Mouse (Mus musculus): Measurements from ENCODE around the gene Them5.

Gene Them5

DNA sequence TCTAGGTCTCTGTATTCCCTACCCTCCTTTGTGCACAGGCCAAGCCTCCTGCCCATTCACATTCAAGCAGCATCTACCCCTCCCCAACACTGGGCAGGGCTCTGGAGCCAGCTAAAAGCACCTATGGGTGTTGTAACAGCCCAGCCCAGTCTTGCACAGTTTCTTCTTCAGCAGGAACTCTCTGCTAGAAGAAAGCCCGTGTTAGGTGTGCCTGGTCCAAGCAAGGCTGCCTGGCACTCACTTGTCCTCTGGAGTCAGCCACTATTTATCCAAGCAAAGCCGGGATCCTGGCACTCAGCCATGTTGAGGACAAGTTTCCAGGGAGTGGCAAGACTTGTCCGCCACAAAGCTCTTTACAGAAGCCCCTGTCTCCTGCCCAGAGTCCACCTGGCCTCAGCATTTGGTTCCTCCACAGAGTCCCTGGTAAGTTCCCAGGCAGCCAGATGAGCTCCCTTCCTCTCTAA is at the start of gene Them5:
Them5 (plus strand) TSS at position 141 of the 464 bp plus-strand sequence.
- DNase-seq (ENCODE audit: low read depth), result no peak

DNA sequence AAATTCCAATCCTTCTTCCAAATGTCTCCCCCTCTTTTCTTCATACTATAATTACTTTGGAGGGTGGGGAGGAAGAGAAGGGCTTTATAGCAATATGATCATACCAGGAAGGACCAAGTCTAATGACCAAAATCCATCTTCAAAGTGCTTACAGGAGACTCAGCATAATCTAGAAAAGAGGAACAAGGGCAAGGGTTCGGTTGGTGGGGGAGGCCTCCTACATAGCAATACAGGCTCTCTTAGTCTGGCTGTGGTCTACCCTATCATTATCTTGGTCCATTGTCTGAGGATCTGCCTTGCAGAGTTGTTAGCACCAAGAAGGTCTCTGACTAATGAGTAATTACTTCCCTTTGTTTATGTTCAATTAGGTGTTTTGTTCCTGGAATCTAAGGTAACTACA is 36.4 kb upstream of the Them5 start:
- no peak for DNase-seq (ENCODE audit: low read depth)

DNA sequence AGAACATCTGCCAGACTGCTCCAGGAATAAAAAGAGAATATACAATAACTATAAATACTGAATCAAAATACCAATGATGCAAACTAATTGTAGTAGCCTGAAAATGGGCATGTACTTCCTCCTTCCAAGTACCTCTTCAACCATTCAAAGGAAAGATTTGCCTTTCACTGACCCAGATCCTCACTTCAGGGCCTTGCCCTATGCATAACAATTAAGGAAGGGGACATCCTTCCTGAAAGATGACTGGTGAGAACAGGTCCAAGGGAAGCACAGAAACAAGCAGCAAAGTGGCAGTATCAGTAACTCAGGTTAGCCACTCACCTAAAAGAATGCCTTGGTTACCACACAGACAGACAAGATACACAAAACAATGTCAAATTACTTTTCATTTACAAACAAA is 34.9 kb upstream of the Them5 start:
- no peak for DNase-seq (ENCODE audit: low read depth)

DNA sequence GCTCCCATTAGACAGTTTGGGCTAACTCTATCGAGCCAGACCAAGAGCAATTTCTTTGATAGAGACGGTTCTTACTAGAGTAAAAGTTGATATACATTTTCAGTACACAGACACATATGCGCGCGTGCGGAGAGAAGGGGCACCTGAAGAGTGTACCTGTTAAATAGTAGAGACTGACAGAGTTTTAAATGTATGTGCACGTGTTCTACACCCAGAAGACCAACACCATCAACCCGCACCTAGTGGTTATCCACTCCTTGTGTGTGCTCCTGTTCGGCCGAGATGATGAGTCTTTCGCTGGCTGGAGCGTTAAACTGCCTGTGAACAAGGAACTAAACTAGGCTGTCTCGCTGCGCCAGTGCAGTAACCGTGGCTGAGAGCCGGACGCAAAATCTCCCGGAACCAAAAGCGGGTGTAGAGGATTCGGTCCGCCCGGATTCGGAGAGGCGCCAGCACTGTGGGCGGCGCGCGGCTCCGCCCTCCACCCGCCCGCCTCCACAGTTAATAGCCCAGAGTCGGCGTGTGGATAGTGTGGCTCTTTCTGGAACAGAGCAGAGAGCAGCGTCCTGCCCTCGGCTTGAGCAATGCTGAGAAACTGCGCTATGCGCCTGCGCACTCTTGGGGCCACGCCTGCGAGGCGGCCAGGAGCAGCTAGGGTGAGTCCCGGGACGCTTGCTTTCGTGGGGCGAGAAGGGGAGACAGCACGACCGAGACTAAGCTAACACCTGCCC is 32.1 kb upstream of the Them5 start, which contains the start of gene Them4:
Them4 (plus strand) TSS at position 457 of the 731 bp plus-strand sequence.
- peak; percentile 81 for DNase-seq (ENCODE audit: low read depth)

DNA sequence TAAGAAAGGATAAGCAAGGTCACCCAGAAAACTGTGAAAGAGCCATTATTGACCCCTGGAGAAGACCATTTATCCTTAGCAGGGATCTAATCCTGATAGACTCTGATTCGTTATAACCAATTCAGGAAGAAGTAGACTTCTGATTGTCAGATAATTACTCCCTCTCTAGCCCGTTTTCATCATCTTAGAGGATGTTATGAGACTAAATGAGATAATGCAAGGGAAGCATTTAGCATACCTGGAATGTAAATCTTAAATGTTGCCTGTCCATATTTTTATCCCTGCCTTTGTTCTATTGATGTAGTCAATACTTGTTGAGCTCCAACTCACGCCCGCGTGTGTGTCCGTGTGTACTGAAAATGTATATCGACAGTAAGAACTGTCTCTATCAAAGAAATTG is 31.4 kb upstream of the Them5 start:
- DNase-seq (ENCODE audit: low read depth), result no peak

DNA sequence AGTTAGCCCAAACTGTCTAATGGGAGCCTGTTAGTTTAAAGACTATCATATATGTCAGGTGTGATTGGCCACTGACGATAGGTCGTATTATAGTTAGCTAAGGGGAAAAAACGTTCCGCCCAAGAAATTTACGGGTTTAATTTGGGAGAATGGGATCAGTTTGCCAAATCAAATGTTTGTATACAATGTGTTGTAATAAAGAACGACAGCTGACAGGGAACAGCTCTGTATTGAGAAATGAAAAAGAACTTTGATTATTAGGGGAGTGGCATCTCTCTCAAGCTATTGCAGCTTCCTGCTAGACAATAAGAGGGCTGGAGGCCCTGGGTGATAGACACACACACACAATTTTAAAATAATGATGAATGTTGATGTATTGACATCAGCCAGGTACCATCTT is 31.0 kb upstream of the Them5 start:
- DNase-seq (ENCODE audit: low read depth), result no peak

DNA sequence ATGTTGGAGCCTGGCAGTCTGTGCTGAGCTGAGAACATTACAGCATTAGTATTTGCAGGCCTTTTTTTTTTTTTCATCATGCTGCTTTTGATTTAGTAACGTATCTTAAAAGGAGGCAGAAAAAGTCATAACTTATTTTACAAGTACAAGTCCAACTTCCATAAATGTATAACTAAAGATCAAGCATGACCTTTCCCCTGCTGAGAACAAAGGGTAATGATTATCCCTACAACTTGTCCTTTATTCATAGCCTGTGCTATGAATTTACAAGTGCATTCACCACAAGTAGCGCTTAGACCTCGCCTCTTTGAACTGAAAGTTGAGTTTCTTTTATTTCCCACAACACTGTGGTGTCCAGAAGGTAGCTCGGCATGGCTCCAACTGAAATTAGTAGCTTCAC is 30.5 kb upstream of the Them5 start:
- no peak for DNase-seq (ENCODE audit: low read depth)

DNA sequence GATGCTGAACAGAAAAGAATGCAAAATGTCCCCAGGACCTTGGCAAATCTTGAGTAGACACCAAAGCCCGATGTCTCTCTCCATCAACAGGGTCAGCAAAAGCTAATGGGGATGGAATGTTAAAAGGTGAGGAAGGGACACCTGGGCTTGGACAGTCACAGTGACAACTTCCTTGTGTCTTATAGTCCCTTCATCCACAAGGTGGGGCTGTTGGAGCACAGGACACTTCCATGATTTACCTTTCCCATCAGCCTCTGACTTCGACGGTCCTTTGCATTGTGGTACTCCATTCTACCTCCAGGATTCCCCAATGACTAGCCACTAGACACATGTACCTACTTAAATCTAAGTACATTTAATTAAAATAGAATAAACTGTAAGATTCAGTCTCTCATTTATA is 13.2 kb upstream of the Them5 start:
- no peak for DNase-seq (ENCODE audit: low read depth)

DNA sequence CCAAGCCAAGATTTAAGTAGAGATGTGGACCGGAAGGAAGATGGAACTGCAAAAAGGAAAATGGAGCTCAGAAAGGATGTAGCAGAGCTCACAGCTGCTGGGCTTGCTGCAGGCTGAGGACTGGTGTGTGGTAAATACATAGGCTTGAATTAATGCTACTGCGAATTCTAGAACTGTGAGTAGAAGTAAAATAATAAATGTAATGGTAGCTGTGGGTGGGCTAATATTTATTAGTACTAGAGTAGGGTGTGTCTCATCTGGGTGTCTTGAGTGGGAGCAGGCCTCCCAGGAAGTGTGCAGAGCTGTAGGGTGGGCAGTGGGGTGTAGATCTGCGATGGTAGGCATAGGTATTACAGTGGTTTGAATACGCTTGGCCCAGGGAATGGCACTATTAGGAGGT is 7.5 kb upstream of the Them5 start:
- no peak for DNase-seq (ENCODE audit: low read depth)

DNA sequence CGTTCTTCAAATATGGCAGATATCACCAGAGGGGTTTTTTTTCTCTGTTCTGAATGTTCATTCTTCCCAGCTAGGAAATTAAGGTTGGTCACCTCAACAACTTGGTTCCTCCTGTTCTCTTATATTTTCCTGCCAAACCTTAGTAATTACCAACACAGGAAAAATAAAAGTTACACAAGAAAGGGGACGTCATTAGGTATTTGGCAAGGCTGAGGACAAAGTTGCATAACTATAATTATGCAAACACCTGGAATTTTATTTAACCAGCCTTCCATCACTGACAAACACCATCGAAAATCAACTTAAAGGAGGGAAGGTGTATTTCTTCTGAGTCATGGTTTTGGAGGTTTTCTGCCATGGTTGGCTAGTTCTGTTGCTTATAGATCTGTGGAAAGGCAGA is 3.4 kb upstream of the Them5 start:
- no peak for DNase-seq (ENCODE audit: low read depth)

DNA sequence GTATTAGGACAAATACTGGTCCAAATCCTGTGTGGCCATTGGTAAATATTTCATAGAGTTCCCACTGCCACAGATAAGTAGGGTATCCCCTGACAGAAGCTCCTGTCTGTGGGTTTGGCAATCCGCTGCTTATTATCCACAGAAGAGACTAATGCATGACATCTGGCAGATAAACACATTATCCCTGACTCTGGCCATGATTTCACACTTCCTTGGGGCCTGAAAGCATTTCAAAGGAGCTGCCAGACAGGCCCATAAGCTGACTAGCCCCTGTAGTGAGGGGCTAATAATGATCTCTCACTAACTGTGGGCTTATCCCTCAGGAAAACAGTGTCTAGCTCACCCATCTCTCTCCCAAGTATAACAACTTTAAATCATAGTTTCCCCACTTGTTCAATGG is 653 bp downstream of the Them5 start:
- DNase-seq (ENCODE audit: low read depth), result no peak

DNA sequence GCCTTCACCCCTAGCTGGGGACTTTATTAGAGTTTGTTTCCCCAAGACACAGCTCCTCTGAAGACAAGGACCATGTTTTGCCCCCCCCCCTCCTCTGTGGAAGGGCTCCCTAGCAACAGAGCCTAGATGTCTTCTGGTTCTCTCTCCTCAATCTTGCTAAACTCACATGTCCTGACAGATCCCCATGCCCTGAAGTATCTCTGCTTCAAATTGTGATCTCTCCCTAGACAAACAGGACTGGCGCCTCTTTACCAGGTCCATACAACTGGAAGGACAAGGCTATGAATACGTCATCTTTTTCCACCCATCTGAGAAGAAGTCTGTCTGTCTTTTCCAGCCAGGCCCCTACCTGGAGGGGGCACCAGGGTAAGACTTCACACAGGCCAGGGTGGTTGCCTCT is 2.3 kb downstream of the Them5 start:
- no peak for DNase-seq (ENCODE audit: low read depth)

DNA sequence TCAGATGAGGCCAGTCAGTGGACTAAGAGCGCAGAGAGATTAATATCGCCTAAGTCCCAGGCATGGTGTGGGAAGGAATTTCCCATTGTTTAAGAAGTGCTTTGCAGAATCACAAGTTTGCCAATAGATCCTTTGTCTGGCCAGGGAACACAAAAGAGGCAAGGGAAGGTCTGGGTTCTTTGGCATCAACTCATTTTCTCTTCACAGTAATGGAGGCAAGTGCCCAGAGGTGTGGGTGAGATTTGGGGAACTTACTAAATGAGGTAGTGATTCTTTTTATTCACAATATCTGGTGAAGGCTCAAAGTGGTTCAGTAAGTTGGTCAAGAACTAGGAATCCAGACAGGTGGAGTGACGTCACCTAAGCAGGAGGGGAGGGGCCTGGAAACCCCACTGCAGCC is 3.0 kb downstream of the Them5 start:
- no peak for DNase-seq (ENCODE audit: low read depth)

DNA sequence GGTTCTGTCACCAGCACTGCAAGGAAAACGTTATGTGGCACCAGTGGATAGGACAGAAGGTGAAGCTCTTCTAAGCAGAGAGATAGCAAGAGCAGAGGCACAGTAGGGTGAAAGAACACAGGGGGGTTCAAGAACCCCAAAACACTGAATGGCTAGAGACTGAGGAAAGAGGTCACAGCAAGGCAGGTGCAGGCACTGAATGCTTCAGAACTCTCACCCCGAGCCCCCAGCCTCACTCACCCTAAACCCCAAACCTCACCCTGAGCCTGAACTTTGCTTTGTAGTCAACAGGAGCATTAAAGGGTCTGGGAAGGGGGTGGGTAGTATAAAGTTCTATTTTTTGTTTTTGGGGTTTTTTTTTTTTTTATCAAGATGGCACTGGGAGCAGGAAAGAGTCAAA is 6.2 kb downstream of the Them5 start:
- no peak for DNase-seq (ENCODE audit: low read depth)

DNA sequence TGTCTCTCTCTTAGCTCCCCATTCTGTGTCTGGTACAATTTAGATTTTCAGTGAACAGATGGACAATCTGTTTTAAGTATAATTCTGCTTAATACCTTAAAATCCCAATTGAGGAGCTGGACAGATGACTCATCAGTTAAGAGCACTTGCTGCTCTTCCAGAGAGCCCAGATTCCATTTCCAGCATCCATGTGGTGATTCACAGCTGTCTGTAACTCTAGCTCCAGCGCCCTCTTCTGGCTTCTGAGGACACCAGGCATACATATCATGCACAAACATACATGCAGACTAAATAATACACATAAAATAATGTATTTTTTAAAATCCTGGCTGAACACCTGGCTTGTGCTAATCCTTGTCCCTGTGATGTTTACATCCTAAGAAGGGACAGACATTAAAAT is 18.9 kb downstream of the Them5 start:
- DNase-seq (ENCODE audit: low read depth), result no peak

DNA sequence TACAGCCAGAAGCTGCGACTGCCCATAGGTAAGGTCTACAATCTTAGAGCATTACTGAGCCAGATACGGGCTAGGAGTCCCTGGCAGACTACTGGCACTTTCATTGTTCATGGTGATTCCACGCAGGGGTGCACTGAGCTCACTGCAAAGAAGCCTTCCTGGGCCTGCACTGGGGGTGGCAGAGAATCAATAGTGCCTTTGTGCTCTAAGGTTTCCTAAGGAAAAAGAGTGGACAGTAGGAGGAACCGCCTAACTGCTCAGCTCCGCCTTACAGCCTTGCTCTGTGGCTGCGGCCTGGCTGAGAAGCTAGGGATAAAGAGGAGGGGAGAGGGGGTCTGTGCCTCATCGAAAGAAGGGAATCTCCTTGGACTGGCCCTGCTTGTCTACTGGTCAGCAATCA is 20.2 kb downstream of the Them5 start, which contains the start of gene C2cd4d:
C2cd4d (plus strand) TSS at position 301 of the 400 bp plus-strand sequence.
- DNase-seq (ENCODE audit: low read depth), result no peak

DNA sequence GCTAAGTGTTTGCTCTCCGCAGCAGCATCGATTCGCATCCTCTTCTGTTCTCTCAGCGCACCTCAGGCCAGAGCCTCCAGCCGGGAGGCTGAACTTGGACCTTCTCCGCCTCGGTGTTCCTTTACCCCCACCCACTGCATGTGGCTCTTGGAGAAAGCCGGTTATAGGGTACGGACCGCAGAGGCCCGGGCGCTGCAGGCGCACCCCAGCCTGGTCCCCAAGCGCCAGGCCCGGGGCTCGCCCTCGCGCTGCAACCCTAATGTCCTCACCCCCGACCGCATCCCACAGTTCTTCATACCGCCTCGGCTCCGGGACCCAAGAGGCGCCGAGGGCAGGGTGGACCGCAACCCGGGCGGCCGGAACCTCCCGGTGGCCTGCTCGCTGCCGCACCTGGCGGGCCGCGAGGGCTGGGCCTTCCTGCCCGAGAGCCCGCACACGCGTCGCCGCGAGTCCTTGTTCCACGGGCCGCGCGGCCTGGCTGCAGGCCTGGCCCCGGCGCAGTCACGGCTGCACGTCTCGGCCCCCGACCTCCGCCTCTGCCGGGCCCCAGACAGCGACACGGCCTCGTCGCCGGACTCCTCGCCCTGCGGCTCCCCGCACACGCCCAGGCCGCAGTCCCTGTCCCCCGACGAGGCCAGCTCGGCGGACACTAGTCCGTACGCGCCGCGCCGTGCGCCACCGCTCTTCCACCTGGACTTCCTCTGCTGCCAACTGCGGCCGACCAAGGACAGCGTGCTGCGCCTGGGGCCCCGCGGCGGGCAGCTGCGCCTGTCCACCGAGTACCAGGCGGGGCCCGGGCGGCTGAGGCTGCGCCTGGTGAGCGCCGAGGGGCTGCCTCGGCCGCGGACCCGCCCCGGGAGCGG is 21.6 kb downstream of the Them5 start:
- no peak for DNase-seq (ENCODE audit: low read depth)

DNA sequence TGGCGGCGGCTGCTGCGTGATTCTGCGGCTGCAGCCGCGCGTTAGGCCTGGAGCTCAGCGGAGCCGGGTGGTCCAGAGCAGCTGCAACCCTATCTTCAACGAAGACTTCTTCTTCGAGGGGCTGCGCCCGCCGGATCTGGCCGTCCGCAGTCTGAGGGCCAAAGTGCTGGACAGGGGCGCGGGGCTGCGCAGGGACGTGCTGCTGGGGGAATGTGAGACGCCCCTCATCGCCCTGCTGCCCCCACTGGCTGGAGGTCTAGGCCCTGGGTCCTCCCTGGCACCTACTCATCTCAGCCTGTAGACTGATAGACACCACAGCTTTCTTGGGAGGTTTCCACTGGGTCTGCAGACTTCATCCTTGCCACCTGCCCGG is 22.2 kb downstream of the Them5 start:
- DNase-seq (ENCODE audit: low read depth), result no peak

DNA sequence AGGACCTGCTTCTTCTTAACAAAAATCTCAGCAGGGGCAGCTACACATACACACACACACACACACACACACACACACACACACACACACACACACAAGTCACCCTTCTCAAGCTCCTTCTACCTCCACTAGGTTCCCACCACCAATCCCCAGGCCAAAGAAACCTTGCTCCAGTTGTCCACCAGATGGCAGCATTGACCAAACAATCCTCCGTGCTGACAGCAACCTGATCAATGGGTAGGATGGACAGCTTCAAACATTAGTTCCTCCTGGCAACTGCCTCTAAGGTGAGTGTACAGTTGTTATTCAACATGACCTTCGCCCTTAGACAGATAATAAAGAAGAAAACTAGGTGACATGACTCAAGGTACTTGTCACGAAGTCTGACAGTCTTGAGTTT is 24.9 kb downstream of the Them5 start:
- DNase-seq (ENCODE audit: low read depth), result peak; percentile 48

DNA sequence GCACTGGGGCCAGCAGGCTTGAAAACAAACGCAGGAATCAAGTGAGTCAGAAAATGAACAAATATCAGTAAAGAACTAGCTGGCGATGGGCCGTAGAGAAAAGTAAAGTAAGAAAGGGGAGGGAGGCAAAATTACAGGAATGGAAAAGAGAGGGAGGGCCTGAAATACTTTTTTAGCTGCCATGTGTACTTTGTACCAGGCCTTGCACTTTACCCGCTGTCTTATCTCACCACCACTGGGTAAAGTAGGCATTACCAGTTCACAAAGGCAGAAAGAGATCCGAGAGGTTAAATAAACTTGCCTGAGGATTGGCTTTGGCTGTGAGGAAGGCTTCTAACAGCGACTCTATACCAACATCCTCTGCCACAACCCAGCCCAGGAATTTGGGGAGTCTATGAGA is 25.6 kb downstream of the Them5 start:
- DNase-seq (ENCODE audit: low read depth), result no peak

DNA sequence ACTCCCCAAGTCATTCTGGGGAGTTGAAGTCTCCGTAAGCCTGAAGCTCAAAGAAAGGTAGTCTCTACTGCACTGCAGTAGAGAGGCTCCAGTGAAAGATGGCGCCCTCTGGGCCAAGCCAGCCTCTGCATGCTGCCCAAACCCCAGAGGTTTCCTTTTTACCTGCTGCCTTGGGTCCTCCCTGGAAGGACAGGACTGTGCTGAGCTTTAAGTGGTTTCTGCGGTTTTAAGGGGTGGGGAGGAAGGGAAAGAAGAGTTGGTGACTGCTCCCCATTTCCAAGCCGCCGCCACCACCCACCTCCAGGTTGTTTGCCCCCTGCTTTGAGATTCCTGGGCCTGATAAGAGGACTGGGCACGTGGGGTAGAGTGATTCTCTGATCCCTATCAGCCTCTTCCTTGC is 26.7 kb downstream of the Them5 start:
- DNase-seq (ENCODE audit: low read depth), result no peak

DNA sequence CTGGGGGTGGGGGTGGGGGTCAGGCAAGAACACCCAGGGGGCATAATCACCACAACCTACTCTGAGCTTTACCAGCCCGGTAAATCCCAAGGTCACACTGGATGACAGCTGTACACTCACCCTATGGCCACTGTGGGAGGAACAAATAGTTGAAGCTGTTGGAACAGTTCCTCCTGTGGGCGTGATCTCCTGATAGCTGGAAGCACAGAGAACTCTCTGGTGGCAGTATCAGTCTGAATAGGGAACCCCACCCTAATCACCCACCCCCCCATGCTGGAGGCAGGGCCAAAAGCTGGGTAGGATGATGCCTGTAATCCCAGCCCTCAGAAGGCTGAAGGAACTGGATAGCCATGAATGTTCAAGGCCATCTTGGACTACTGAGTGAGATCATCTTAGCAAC is 27.8 kb downstream of the Them5 start:
- no peak for DNase-seq (ENCODE audit: low read depth)

DNA sequence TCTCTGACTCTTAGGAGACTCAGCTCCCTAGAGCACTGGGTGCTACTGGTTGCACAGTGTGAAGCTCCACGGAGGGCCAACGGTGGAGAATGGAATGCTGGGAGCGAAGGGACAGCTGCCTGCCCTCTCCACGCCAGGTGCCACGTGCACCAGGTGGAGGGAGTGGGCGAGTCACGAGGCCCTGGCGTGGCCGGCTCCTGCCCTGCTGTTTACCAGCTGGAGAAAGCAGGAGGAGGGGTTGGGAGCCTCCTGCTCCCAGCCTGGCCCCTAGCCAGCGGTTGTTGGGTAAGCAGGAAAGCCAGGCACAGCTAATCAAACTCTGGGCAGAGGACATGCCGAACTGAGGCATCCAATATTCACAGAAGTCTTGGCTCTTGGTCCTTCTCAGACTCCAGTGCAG is 29.7 kb downstream of the Them5 start:
- no peak for DNase-seq (ENCODE audit: low read depth)
